Comparison of ENCODE assay signal across 24 mouse cellular contexts in the genomic region with DNA sequence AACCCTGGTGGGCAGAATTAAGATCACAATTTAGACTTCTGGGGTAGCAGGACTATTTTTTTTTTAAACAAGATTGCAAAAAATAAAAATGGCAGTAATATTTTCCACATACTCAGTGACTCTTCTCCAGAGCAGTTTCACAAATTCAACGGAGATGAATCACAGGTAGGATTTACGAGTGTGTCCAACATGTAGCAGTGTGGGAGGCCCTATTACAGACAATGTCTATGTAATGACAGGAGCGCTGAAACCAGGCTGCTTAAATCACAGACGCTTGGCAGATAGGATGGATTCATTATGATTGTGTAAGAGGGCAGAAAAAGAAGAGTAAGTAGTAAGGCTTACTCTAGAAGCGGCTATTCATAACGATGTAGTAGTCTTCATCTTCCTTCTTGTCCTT.
DNase-seq lines count a peak whose midpoint lies in the region; ATAC-seq and TF ChIP-seq lines count a peak whose summit lies in the region.
"Had no signal": no experiment of that assay in that cellular context is flagged by ENCODE, and none has a peak within 500 bp of the region (broad histone marks: within the 10 kb centered on the region; RNA-seq: fewer than 3 reads in every experiment).

No protein-coding gene starts in this region.

- no peaks in the 10 kb centered on the region for H3K79me3 ChIP-seq in C2C12 (ENCODE audit: low read depth)

- H3K36me3 ChIP-seq in heart, embryonic 12.5 days = no peaks in the 10 kb centered on the region
- H3K36me3 ChIP-seq in C2C12 (ENCODE audit: control insufficient read depth, insufficient read depth) = no peaks in the 10 kb centered on the region
- no peaks in the 10 kb centered on the region for H3K36me3 ChIP-seq in hindbrain, postnatal 0 days (ENCODE audit: insufficient read depth, low read length)
- H3K36me3 ChIP-seq: G1E; heart, embryonic 13.5 days; hindbrain, embryonic 15.5 days; intestine, embryonic 15.5 days had no signal

- ATAC-seq in heart, embryonic 12.5 days (ENCODE audit: insufficient number of reproducible peaks, low FRiP score) = no peak
- ATAC-seq in hindbrain, postnatal 0 days = no peak
- ATAC-seq: forebrain, embryonic 14.5 days; forebrain, postnatal 0 days; intestine, embryonic 15.5 days had no signal

- no peak overlapping the region for H3K4me2 ChIP-seq in heart, embryonic 12.5 days
- H3K4me2 ChIP-seq in hindbrain, postnatal 0 days (ENCODE audit: low read depth, low read length) = no peak overlapping the region
- H3K4me2 ChIP-seq: heart, embryonic 13.5 days; hindbrain, embryonic 15.5 days; intestine, embryonic 15.5 days had no signal

- H3K9ac ChIP-seq in heart, embryonic 12.5 days = no peak overlapping the region
- no peak overlapping the region for H3K9ac ChIP-seq in hindbrain, postnatal 0 days (replicated peaks; ENCODE audit: low read length)
- H3K9ac ChIP-seq: forebrain, postnatal 0 days; heart, embryonic 13.5 days; hindbrain, embryonic 15.5 days; intestine, embryonic 15.5 days had no signal

- no peak overlapping the region for H3ac ChIP-seq in C2C12 (ENCODE audit: control insufficient read depth, insufficient read length, low read depth)

- WGBS in heart, embryonic 12.5 days = 80% methylated on average over 6 of the region's 6 CpGs
- 93% methylated on average over 6 of the region's 6 CpGs for WGBS in hindbrain, postnatal 0 days

- no peak overlapping the region for H3K4me3 ChIP-seq in heart, embryonic 12.5 days
- H3K4me3 ChIP-seq in C2C12 (ENCODE audit: insufficient read depth, poor library complexity, severe bottlenecking) = no peak overlapping the region
- no peak overlapping the region for H3K4me3 ChIP-seq in hindbrain, postnatal 0 days (ENCODE audit: low read length)
- H3K4me3 ChIP-seq: gastrocnemius, adult 2 months; heart, embryonic 13.5 days; hindbrain, embryonic 15.5 days; intestine, embryonic 15.5 days had no signal

- peak; percentile 57 for DNase-seq in heart, adult 11 months
- peak; percentile 52 for DNase-seq in 3T3-L1 (ENCODE audit: low read depth, low spot score)
- peak; percentile 63 for DNase-seq in gonadal fat pad, adult 2 months (ENCODE audit: low read depth)
- DNase-seq in hindbrain, postnatal 0 days (ENCODE audit: low spot score) = no peak
- DNase-seq: adrenal gland, postnatal 14 days; cerebellum, adult 11-12 months; cerebellum, adult 8-10 months; cerebellum, postnatal 36 days; embryo, embryonic 11 days; forebrain, postnatal 0 days; gastrocnemius, adult 2 months; gastrocnemius, postnatal 14 days; heart, postnatal 14 days; heart, postnatal 4 days; kidney, adult 11 months; kidney, adult 8-10 months had no signal

- H3K4me1 ChIP-seq in heart, embryonic 12.5 days (replicated peaks) = peaks cover 4% of the 10 kb centered on the region; the same call in 1 of the 2 replicates
- no peaks in the 10 kb centered on the region for H3K4me1 ChIP-seq in hindbrain, postnatal 0 days (ENCODE audit: insufficient read depth, low read length)
- H3K4me1 ChIP-seq: hindbrain, embryonic 15.5 days; intestine, embryonic 15.5 days had no signal

- H3K9me3 ChIP-seq in heart, embryonic 12.5 days (replicated peaks) = no peaks in the 10 kb centered on the region
- no peaks in the 10 kb centered on the region for H3K9me3 ChIP-seq in hindbrain, postnatal 0 days (ENCODE audit: low read length)
- H3K9me3 ChIP-seq: heart, embryonic 13.5 days; hindbrain, embryonic 15.5 days; intestine, embryonic 15.5 days had no signal

- no peak overlapping the region for H3K27ac ChIP-seq in heart, embryonic 12.5 days (ENCODE audit: poor library complexity, severe bottlenecking)
- no peak overlapping the region for H3K27ac ChIP-seq in hindbrain, postnatal 0 days
- H3K27ac ChIP-seq: gastrocnemius, adult 2 months; heart, embryonic 13.5 days; hindbrain, embryonic 15.5 days; intestine, embryonic 15.5 days had no signal

- no peak for TF ChIP-seq CTCF in C2C12 (IDR thresholded peaks at IDR 0.05; ENCODE audit: control insufficient read depth, insufficient read depth, insufficient read length)
- TF ChIP-seq CTCF in hindbrain, postnatal 0 days (IDR thresholded peaks at IDR 0.05; ENCODE audit: low read depth) = no peak

- no peaks in the 10 kb centered on the region for H3K79me2 ChIP-seq in C2C12 (ENCODE audit: control insufficient read depth, insufficient read depth)

- no peaks in the 10 kb centered on the region for H3K27me3 ChIP-seq in heart, embryonic 12.5 days (replicated peaks)
- H3K27me3 ChIP-seq in C2C12 (ENCODE audit: control insufficient read depth, insufficient read depth, insufficient read length) = no peaks in the 10 kb centered on the region
- no peaks in the 10 kb centered on the region for H3K27me3 ChIP-seq in hindbrain, postnatal 0 days (ENCODE audit: insufficient read depth, low read length)
- H3K27me3 ChIP-seq: CH12.LX; heart, embryonic 13.5 days; hindbrain, embryonic 15.5 days; intestine, embryonic 15.5 days had no signal

TF ChIP-seq in C2C12, 6 proteins besides CTCF, POLR2A, EP300 and RAD21:
- no peak for TF ChIP-seq FOSL1 (IDR thresholded peaks at IDR 0.05; ENCODE audit: insufficient read depth, low read length, poor library complexity, severe bottlenecking)
- TF ChIP-seq USF1 (IDR thresholded peaks at IDR 0.05; ENCODE audit: low read depth) = no peak
- peak; percentile 20 for TF ChIP-seq CEBPB (IDR thresholded peaks at IDR 0.05; ENCODE audit: low read depth)
